Mouse (Mus musculus) forebrain, embryonic 11.5 days (tissue): ENCODE measurements around the gene Ip6k3. TPM values are rescaled to one million over a fixed set of nuclear protein-coding genes. Genes with fewer than 3 reads are reported as not detected.

Experiments used
- ATAC-seq: fragments of 200-750 bp; cut with Nextera tagmentation; replicated peaks from 2 replicates; pipeline ENCODE4 v1.8.0; 2017; ENCODE audit warnings: moderate TSS enrichment; ENCODE audit not compliant: low FRiP score
- DNase-seq: peaks from one replicate; pipeline ENCODE4 v3.0.0-alpha.2; 2017; ENCODE audit warnings: low spot score
- H3K27ac ChIP-seq: fragments of 300-500 bp; sonication (generic); 2 replicates; pipeline ENCODE4 v1.5.1; 2014; ENCODE audit warnings: low read depth, low read length
- H3K27me3 ChIP-seq: fragments of 300-500 bp; sonication (generic); 2 replicates; pipeline ENCODE4 v1.6.1; 2014; ENCODE audit warnings: mild to moderate bottlenecking, low read length, mixed read lengths; ENCODE audit not compliant: control insufficient read depth, insufficient read depth
- H3K36me3 ChIP-seq: fragments of 300-500 bp; sonication (generic); 2 replicates; pipeline ENCODE4 v1.6.1; 2014; ENCODE audit warnings: mild to moderate bottlenecking, low read length, moderate library complexity, mixed read lengths; ENCODE audit not compliant: control insufficient read depth, insufficient read depth
- H3K4me1 ChIP-seq: fragments of 300-500 bp; sonication (generic); replicated peaks from 2 replicates; pipeline ENCODE4 v1.6.1; 2014; ENCODE audit warnings: low read length, mixed read lengths; ENCODE audit not compliant: control insufficient read depth, insufficient read depth
- H3K4me2 ChIP-seq: fragments of 300-500 bp; sonication (generic); 2 replicates; pipeline ENCODE4 v1.6.1; 2014; ENCODE audit warnings: low read depth, mild to moderate bottlenecking, low read length, moderate library complexity, mixed read lengths; ENCODE audit not compliant: severe bottlenecking
- H3K4me3 ChIP-seq: fragments of 300-500 bp; sonication (generic); 2 replicates; pipeline ENCODE4 v1.5.1; 2014; ENCODE audit warnings: low read depth, low read length
- H3K9ac ChIP-seq: fragments of 300-500 bp; sonication (generic); 2 replicates; pipeline ENCODE4 v1.6.1; 2014; ENCODE audit warnings: low read length
- H3K9me3 ChIP-seq: fragments of 300-500 bp; sonication (generic); 2 replicates; pipeline ENCODE4 v1.6.1; 2016; ENCODE audit warnings: low read length, mixed read lengths; ENCODE audit not compliant: control insufficient read depth
- WGBS: fragments of 180-500 bp; shearing (Covaris S2); extraction: QIAGEN DNeasy Blood & Tissue Kit; methylation state at CpG from one replicate; pipeline ENCODE4 v1.1.7; 2014; 5-methylcytosine and 5-hydroxymethylcytosine counted together
- polyA plus RNA-seq: library from polyadenylated mRNA; unstranded; fragments of >200 nt; fragmentation: Nextera tagmentation; extraction: Ambion mirVana; gene quantifications from 2 replicates; pipeline ENCODE4 v1.2.1, GENCODE M21; 2014

Gene Ip6k3
- polyA plus RNA-seq, 1 experiment from 2014 or later = 0.08 TPM

DNA sequence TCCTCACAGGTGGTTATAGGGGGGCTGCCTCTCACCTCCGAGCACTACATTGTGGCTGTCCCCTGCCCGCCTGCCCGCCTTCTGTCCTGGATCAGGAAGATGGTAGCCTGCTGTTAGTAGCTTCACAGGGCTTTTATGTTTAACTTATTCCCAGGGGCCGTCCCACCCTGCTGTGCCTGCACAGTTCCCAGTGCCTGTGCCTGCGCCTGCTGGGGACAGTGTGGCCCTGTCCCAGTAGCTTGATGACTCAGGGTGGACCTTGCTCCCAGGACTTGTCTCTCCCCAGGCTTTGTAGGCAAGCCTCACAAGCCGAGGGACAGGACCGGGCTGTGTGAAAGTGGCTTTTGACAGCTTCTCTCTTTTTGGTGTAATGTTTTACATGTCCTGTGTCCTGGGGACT is 45.8 kb downstream of the Ip6k3 start:
- WGBS = 59% methylated on average over 7 of the region's 7 CpGs
- Histone ChIP-seq H3K4me2 (no peak overlapping the region), H3K4me1 (peaks cover 7% of the 10 kb centered on the region; the same call in 1 of the 2 replicates), H3K36me3 (no peaks in the 10 kb centered on the region; the same call in 1 of the 2 replicates), H3K4me3 (no peak overlapping the region), H3K9me3 (no peaks in the 10 kb centered on the region), H3K9ac (no peak overlapping the region), H3K27me3 (no peaks in the 10 kb centered on the region), H3K27ac (no peak overlapping the region)
- DNase-seq = no peak
- no peak for ATAC-seq

DNA sequence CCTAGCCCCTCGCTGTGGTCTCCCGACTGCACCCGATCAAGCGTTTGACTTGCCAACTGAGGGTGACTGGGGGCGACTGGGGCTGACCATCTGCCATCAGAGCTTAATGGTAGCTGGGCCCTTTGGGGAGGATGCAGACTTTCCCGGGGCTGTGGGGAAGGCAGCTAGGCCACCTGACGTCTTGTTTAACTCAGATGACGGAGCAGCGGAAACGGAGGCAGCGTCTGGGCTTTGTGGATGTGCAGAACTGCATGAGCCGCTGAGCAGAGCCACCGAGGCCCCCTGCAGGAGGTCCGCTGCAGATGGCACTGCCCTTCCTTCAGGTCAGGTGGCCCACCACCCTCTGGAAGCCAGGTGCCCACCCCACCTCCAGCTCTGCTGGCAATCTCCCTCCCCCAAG is 46.3 kb downstream of the Ip6k3 start:
- Histone ChIP-seq H3K4me1 (peaks cover 7% of the 10 kb centered on the region; the same call in 1 of the 2 replicates), H3K9ac (peak overlapping the region; percentile 12), H3K27ac (no peak overlapping the region), H3K4me3 (no peak overlapping the region), H3K9me3 (no peaks in the 10 kb centered on the region), H3K4me2 (no peak overlapping the region), H3K27me3 (no peaks in the 10 kb centered on the region), H3K36me3 (no peaks in the 10 kb centered on the region; the same call in 1 of the 2 replicates)
- ATAC-seq (no peak), DNase-seq (no peak)
- 48% methylated on average over 14 of the region's 14 CpGs for WGBS

DNA sequence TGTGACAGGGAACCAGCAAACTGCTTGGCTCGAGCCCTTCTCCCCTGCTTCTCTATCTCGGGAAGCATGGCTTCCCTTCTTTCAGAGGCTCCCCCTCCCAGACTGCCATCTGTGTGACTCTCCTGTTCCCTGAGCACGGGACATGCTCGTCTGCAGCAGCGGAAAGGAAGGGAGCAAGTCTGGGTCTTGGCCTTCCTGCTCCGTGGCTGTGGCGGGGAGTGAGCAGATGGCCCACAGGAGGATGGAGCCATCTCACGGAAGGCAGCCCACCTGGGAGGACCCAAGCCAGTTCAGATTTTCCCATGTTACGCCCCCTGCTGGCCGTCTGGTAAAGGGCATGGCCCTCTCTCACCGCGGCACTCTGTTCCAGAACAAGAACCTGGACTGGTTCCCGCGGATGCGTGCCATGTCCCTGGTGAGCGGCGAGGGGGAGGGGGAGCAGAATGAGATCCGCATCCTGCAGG is 47.0 kb downstream of the Ip6k3 start:
- Histone ChIP-seq H3K9ac (peak overlapping the region; percentile 12), H3K36me3 (no peaks in the 10 kb centered on the region; the same call in 1 of the 2 replicates), H3K9me3 (no peaks in the 10 kb centered on the region), H3K4me3 (no peak overlapping the region), H3K27me3 (no peaks in the 10 kb centered on the region), H3K4me2 (0 out of 2 replicates have a peak overlapping the region, but pooled peaks have one; percentile 11), H3K4me1 (peaks cover 7% of the 10 kb centered on the region; the same call in 1 of the 2 replicates), H3K27ac (no peak overlapping the region)
- 5% methylated on average over 18 of the region's 18 CpGs for WGBS
- ATAC-seq (no peak), DNase-seq (peak; percentile 89)

DNA sequence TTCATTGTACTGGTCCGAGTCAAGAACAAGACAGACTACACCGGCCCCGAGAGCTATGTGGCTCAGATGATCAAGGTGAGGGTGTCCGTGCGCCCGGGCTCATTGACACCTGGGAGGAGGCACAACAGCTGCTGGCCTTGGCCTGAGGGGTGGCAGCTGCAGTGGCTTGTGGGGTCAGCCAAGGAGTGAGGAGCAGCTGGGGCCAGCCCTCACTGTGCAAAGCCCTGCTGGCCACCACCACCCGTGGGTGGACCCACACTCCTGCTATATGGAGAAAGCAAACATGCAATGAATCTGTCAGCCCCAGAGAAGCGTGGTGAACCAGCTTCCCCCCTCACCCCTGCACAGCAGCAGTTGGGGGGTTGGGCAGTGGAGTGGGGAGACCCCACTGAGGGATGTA is 47.6 kb downstream of the Ip6k3 start:
- H3K4me1 ChIP-seq = peaks cover 7% of the 10 kb centered on the region; the same call in 1 of the 2 replicates

DNA sequence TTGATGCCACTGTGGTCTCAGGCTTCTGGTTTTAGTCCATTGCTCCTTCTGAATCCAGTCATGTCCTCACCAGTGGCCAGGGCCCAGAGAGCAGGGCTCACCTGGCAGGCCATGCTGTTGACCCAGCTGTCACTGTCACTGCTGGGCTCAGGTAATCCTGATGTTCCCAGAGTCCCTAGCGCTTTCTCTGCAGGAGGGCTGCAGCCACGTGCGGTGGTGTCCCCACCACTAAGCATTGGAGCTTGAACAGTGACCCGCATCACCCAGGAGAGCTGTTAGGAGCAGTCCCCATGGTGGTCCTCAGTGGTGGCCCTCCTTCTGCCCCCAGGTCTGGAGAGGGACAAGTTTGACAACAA is 48.1 kb downstream of the Ip6k3 start:
- no peak for ATAC-seq
- Histone ChIP-seq H3K4me2 (no peak overlapping the region), H3K27me3 (no peaks in the 10 kb centered on the region)

More for the DNA sequence above, 47.6 kb downstream of the Ip6k3 start:
- no peak for ATAC-seq
- Histone ChIP-seq H3K9ac (no peak overlapping the region), H3K36me3 (no peaks in the 10 kb centered on the region; the same call in 1 of the 2 replicates), H3K27ac (no peak overlapping the region), H3K27me3 (no peaks in the 10 kb centered on the region), H3K4me2 (no peak overlapping the region), H3K9me3 (no peaks in the 10 kb centered on the region), H3K4me3 (no peak overlapping the region)
- no peak for DNase-seq
- WGBS = 63% methylated on average over 8 of the region's 8 CpGs

DNA sequence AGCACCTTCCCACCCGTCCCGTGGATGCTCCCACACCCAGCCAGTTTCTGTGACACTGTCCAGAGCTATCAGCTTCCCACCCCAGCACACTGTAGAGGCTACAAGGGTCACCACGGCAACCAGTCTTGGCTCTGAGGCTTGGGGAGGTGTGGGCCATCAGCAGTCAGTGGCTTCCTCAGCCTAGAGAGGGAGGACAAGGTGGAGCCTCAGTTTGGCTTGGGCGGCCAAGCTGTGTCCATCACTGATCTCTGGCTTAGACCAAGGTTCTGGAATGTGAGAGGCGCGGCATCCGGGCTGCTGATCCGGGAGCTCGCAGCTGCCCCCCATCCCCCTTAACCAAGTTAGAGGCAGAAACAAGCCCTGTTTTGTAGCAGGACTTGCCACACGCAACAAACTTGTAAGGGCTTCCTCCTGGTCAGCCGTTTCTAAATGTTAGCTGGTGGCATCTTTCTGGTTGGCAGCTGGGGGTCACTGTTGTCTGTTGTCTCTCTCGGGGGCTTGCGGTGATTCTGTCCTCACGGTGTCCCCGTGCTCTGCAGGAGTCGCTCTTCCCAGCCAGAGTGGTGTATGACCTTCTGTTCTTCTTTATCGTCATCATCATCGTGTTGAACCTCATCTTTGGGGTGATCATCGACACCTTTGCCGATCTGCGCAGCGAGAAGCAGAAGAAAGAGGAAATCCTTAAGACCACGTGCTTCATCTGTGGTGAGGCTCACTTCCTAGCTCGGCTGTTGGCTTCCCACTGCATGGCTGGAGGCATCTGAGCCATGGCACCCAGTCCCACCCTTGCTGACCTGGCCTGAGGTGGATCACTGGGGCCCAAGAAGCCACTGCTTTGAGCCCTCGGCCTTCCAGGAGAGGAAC is 48.7 kb downstream of the Ip6k3 start:
- no peak for ATAC-seq
- no peak overlapping the region for H3K4me2 ChIP-seq
- H3K27me3 ChIP-seq = no peaks in the 10 kb centered on the region
- peaks cover 7% of the 10 kb centered on the region; the same call in 1 of the 2 replicates for H3K4me1 ChIP-seq
- H3K4me3 ChIP-seq = no peak overlapping the region
- no peaks in the 10 kb centered on the region for H3K9me3 ChIP-seq
- 88% methylated on average over 25 of the region's 25 CpGs for WGBS
- H3K27ac ChIP-seq = no peak overlapping the region
- H3K9ac ChIP-seq = no peak overlapping the region
- no peaks in the 10 kb centered on the region; the same call in 1 of the 2 replicates for H3K36me3 ChIP-seq
- DNase-seq = no peak

More for the DNA sequence above, 48.1 kb downstream of the Ip6k3 start:
- Histone ChIP-seq H3K9ac (no peak overlapping the region), H3K9me3 (no peaks in the 10 kb centered on the region), H3K4me1 (peaks cover 7% of the 10 kb centered on the region; the same call in 1 of the 2 replicates), H3K27ac (no peak overlapping the region), H3K36me3 (no peaks in the 10 kb centered on the region; the same call in 1 of the 2 replicates), H3K4me3 (no peak overlapping the region)
- DNase-seq = no peak
- 64% methylated on average over 4 of the region's 4 CpGs for WGBS

DNA sequence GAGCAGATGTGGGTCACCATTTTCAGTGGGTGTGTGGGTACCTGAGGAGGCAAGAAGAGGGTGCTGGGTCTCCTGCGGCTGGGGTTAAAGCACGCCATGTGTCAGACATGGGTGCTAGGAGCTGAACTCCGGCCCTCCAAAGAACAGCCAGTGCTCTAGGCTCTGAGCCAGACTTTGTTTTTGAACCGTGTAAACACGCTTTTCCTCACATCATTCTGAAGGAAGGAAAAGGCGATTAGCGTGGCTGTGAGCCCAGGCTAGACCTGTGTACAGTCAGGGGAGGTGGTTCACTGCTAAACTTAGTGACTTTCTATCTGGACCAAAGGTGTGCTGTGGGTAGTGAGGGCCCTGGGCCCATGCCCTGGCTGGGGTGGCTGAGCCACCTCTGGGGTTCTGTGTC is 57.5 kb downstream of the Ip6k3 start:
- Histone ChIP-seq H3K36me3 (no peaks in the 10 kb centered on the region), H3K4me3 (no peak overlapping the region), H3K9me3 (no peaks in the 10 kb centered on the region), H3K4me1 (no peaks in the 10 kb centered on the region), H3K4me2 (no peak overlapping the region), H3K9ac (no peak overlapping the region), H3K27me3 (no peaks in the 10 kb centered on the region), H3K27ac (no peak overlapping the region)
- ATAC-seq (no peak), DNase-seq (no peak)
- 95% methylated on average over 7 of the region's 7 CpGs for WGBS

DNA sequence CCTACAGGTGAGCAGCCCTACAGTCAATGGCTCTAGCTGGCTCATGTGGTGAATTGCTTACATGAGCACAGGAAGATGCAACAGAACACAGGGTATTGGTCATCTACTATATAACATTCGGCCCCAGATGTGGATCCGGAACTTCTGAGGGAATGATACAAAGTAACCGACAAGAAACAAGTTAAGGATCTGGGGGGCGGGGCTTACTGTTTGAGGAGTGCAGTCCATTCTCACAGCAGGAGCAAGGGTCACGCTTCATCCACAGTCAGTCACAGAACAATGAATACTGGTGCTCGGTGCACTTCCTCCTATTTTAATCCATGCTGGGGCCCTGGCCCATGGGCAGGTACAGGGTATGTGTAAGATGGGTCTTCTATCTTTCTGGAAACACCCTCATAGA is 59.7 kb downstream of the Ip6k3 start:
- H3K27me3 ChIP-seq = no peaks in the 10 kb centered on the region
- DNase-seq (no peak), ATAC-seq (no peak)
- no peaks in the 10 kb centered on the region for H3K4me1 ChIP-seq
- no peaks in the 10 kb centered on the region for H3K9me3 ChIP-seq
- 75% methylated on average over 6 of the region's 6 CpGs for WGBS
- H3K27ac ChIP-seq = no peak overlapping the region
- H3K9ac ChIP-seq = no peak overlapping the region
- H3K4me2 ChIP-seq = no peak overlapping the region
- H3K4me3 ChIP-seq = no peak overlapping the region
- no peaks in the 10 kb centered on the region for H3K36me3 ChIP-seq
